Mouse (Mus musculus): ENCODE measurements around the gene Slc9a2.
"Not testable (repeated sequence)": the region's sequence is repeated elsewhere in the genome, so short reads cannot be mapped to it uniquely, and the experiment has no call there.

The Slc9a2 gene

DNA sequence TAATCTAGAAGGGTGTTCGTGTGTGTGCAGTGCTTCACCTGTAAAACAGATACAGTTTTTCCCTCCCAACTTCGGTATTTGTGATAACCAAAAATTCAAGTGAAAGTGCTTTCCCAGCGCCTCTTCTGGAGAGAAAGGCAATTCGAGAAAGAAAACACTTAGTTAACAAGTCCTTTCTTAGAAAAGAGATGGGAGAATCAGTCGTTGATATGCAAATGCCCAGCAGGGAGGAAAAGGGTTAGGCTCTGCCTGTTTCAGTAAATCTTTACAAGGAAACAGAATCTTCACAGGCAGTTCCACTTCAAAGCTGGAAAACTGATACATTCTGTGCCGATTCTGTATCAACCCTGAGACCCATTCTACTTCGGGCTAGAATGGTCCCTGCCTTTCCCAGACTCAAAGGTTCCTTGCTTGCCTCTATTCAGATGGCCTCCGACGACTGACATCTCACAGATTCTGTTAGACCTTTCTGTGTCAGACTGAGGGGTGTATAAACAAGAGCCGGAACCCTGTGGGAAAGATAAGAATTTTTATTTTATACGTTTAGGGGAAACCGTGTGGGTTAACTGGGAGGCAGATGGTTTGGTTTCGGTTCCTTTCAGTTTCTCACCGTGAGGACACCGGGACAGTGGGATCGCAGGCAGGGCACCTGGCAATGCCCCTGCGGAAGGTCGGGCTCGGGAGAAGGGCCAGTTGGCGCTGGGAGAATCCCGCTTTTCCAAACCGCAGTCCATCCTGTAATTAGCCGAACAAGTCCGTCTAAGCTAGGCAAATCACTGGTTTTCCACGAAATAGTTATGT is at the start of gene Slc9a2:
Gene Slc9a2, plus strand, starts transcription at position 508 of the 801 bp plus-strand sequence.
- DNase-seq (ENCODE audit: extremely low spot score, low read depth, low spot score) = no peak

DNA sequence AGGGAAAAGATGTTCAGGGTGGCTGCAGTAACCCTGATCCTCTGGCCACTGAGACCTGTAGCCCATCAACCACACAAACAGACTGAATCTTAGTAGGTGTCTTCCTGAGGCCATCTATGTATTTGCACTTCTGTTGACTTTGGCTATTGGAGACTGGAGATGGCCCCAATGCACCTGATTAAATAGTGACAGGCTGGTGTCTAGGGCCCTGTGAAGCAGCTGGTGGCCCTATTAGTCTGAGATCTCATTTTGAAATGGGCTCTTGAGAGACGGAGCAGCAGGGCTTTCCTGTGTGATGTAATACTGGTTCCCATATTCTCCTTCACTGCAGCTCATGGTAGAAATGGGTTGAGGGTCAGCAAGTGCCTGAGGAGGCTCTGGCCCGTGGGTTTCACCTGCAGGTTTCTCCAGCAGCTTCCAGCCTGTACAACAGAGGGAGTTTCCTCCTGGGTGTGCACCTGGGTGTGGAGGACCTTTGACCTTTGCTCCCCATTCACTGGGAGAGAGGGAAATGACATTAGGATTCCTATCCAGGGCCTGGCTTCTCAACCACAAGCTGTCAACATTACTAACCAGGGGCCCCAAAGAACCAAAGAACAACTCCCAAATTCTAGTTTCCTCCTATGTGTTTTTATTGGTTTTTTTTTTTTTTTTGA is 47.8 kb upstream of the Slc9a2 start:
- DNase-seq (ENCODE audit: extremely low spot score, low read depth, low spot score) = no peak

DNA sequence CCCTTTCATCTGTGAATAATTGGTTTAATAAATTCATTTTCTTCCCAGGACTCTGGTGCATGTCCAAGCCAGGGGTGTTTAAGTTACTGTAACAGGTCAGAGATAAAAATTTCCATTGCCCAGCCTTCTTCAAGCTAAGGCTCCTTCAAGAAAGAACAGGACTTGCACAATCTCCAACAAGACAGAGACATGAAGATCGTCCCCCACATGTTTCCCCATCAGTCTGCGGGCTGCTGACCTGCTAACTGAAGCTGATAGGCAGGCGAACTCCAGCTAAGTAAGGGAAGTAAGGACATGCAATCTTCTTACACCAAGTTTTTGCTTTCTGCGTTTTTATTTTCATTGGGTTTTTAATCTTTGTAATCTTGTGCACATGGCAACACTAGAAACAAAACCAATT is 45.8 kb upstream of the Slc9a2 start:
- no peak for DNase-seq (ENCODE audit: extremely low spot score, low read depth, low spot score)

DNA sequence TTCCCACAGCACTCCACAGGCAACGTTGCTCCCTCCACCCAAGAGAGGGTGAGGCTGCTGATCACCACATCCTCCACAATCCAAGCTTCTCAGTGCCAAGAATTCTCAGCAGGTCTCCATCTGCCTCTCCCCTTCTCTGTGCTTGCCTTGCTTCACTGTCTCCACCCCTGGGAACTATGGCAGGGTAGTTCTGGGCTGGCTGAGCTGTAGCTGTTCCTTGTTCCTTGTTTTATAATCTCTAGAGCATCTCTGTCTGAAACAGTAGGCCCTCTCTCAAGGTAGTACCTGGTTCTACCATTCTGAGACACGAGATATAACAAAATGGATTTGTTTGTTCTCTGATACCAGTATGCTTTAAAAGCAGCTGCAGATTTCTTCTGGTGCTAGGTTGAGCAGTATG is 32.1 kb upstream of the Slc9a2 start:
- no peak for DNase-seq (ENCODE audit: extremely low spot score, low read depth, low spot score)

DNA sequence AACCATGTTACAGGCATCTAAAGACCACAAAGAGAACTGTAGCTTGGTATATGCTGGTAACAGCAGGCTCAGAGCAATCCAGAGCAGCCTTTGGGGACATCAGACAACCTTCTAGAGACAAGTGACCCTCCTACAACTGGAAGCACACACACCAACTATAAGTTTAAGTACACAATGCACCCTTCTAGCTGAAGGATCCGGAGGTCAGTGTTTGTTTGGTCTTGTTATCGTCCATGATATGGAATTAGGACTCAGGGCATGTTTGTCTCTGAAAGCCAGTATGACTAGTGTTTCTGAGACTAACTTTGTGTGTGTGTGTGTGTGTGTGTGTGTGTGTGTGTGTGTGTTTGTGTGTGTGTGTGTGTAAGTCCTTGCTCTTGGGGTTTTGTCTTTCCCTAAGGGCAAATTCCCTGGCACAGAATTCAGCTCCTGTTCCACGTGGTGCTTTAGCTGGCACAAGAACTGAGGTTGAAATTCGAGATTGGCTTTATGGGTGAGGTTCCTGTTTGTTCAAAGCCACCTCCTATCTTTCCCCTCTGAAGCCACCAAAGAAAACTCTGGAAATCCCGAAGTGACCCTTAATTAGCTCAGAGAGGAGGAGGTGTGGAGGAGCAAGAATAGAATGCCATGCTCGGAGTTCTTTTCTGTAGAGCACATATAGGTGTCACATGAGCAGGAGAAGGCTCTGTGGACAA is 29.4 kb upstream of the Slc9a2 start:
- no peak for DNase-seq (ENCODE audit: extremely low spot score, low read depth, low spot score)

DNA sequence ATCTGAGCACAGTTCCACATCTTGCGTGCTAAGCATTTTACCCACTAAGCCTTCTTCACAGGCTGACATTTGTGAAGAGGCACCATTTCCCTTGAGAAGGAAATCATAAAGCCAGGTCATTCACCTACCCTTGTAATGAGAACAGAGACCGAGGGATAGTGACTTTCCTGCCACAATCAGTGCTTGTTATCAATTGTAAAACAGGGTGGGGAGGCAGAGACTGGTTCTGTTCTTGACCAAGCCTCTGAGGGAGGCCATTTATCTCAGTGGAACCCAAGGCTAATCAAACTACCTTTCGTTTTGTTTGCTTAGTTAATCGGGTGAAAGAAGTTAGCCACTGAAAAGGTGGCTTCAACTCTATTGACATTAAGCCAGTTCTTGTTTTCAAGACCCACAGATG is 23.3 kb upstream of the Slc9a2 start:
- DNase-seq (ENCODE audit: extremely low spot score, low read depth, low spot score) = no peak

DNA sequence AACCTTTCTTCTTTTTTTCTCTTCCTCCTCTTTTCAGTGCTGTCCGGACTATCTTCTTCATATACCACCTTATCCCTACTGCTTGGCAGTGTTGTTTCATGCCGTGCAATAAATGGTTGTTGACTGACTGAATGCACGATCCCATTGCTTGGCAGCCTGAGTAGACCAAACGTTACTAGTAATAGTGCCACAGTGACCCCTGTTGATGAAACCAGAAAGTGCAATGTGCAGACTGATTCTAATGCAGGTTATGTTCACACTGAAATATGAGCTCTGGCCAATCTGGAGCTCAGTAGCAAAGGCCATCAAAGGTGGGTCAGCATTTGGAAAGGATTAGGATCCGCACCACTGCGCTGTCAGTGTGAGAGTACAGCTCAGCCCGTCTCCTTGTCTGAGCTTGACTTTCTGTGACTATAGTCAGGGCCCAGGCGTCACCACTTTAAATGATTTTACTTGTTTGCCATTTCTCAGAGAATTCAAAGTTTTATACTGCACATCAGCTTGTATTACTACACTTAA is 22.3 kb upstream of the Slc9a2 start:
- peak; percentile 64 for DNase-seq (ENCODE audit: extremely low spot score, low read depth, low spot score)

DNA sequence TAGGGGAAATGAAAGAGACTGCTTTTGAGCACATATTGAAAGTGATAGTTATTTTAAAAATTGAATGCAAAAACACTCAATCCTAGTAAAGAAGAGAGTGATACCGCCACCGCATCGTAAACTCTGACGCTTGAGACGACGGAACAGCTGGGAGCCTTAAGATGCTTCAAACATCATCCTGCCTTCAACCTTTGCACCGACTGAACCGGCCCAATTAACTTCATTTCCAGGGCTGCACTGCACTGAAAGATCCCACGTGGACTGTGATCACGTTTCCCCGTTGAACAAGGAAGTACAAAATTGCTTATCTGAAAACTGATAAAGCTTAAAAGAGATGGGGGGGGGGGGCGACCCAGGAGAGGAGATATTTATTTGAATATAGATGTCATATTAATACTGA is 21.4 kb upstream of the Slc9a2 start:
- DNase-seq (ENCODE audit: extremely low spot score, low read depth, low spot score) = no peak

DNA sequence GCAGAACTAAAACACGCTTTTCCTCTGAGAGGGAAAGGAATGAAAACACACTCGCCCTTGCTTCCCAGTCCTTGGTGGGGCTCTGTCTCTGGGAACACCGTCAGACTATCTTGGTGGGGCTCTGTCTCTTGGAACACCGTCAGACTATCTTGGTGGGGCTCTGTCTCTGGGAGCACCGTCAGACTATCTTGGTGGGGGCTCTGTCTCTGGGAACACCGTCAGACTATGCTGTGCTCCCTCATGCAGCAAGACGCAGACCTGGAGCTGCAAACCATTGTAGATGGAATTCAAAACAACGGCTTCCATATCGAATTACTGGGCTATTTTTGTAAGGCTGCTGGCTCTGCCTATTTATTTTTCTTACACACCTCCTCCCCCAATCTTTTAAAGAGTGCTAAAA is 20.9 kb upstream of the Slc9a2 start:
- no peak for DNase-seq (ENCODE audit: extremely low spot score, low read depth, low spot score)

DNA sequence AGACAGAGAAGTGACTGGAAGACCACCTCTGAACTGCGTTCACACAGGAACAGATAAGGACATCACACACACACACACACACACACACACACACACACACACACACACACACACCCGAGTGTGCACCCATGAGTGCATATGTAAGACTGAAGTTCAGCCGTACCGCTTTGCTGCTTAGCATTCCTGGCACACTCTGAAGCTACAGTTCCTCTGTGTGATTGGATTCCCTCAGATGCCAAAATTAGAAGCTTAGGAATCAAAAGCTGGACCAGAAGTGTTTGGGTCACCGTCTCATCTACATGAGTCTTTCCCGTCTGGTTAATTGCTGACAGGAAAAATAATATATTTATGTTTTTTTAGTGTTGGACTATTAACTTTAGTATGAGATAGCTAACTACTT is 19.5 kb upstream of the Slc9a2 start:
- no peak for DNase-seq (ENCODE audit: extremely low spot score, low read depth, low spot score)

DNA sequence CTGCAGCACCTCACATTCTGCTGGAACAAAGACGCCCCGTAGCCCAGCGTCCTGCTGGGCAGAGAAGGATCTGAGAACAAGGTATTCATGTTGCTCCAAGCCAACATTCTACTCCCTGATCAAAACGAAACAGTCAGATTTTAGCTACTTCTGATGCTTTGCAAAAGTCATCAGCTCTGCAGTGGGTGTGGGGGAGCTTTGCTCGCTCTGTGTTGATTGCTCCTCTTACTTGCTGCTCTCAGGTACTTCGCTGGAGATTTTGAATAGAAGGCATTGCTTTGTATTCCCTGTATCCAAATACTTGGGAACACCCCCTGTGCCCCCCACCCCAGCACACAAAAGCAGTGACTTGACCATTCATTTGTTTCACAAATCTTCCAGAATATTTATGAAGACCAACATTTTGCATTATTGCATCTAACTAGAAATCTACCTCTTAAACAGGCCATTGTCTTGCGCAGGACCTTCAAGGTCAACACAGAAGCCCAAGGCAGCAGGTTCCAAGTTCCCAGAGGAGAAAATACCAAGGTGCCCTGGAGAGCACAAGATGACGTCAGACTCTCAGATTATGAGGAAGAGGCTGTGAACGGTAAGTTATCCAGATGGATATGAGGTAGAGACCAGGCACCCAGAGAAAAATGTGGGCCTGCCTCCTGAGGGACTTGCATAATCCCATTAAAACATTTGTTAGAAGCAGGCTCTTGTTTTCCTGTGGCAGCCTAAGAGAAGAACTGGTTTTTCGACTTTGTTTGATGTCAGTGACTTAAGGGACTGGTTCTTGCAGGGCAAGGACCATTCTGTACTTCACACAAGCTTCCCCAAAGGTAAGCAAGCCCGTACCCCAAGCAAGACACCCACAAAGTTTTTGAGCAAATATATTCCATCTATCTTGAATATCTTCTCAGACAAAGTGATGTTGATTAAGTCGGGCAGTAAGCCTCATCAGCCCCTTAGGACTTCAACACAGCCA is 14.7 kb upstream of the Slc9a2 start:
- no peak for DNase-seq (ENCODE audit: extremely low spot score, low read depth, low spot score)

DNA sequence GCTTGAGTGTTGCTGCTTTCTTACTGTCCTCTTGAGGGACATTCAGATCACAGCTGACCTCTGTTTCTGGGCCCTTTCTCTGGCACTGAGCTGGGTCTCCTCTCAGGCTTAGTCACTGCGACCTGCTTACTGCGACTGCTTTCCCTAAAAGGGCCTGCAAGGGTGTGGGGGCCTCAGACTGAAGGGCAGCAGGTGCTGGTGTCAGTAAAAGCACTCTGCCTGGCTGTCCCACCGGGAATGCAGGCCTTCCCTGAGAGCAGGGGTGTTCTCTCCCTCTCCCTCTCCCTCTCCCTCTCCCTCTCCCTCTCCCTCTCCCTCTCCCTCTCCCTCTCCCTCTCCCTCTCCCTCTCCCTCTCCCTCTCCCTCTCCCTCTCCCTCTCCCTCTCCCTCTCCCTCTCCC is 12.9 kb upstream of the Slc9a2 start:
- DNase-seq (ENCODE audit: extremely low spot score, low read depth, low spot score) = not testable (repeated sequence)

DNA sequence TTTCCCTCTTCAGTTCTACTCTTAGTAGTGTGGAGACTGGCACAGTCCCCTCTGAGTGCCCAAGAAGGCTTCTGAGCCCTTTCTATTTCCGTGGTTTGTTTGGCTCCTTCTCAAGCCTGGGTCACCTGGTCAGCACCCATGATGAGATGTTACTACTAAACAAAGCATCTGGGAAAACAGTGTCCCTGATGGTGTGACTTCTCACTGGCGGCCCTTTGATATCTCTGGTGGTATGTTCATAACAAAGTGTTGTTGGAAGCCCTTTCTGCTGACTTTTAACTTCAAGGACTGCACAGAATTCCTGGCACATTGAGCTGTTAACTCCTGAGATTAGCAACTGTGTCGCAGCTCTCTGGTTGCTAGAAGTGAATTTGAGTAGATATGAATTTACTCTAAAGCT is 10.3 kb upstream of the Slc9a2 start:
- DNase-seq (ENCODE audit: extremely low spot score, low read depth, low spot score) = no peak

DNA sequence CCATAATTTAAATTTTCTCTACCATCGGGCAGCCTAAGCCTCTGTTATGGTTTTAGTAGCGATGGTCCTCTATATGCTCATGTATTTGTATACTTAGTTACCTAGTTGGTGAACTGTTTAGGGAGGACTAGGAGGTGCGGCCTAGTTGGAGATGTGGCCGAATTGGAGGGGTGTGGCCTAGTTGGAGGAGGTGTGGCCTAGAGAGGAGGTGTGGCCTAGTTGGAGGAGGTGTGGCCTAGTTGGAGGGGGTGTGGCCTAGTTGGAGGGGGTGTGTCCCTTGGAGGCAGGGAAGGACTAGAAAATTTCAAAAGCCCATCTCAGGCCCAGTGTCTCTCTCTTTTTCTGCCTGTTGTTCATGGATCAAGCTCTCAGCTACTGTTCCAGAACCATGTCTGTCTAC is 8.9 kb upstream of the Slc9a2 start:
- DNase-seq (ENCODE audit: extremely low spot score, low read depth, low spot score) = no peak

DNA sequence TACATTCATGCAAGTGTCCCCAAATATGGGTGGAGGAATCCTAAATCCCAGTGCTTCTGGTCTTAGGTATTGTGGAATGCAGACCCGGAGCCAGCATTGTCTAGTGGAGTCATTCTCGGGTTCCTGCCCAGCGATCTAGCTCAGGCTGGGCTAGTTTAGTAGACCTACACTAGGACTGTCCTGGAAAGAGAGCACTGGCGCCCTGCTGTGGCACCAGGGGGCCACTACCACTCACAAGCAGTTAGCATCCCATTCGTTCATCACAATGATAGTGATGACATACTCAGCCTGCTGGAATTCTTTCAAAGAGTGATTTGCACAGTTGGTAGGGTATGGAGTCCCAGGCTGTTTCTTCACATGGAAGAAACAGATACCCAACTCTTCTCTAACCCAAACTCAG is 3.1 kb upstream of the Slc9a2 start:
- no peak for DNase-seq (ENCODE audit: extremely low spot score, low read depth, low spot score)

DNA sequence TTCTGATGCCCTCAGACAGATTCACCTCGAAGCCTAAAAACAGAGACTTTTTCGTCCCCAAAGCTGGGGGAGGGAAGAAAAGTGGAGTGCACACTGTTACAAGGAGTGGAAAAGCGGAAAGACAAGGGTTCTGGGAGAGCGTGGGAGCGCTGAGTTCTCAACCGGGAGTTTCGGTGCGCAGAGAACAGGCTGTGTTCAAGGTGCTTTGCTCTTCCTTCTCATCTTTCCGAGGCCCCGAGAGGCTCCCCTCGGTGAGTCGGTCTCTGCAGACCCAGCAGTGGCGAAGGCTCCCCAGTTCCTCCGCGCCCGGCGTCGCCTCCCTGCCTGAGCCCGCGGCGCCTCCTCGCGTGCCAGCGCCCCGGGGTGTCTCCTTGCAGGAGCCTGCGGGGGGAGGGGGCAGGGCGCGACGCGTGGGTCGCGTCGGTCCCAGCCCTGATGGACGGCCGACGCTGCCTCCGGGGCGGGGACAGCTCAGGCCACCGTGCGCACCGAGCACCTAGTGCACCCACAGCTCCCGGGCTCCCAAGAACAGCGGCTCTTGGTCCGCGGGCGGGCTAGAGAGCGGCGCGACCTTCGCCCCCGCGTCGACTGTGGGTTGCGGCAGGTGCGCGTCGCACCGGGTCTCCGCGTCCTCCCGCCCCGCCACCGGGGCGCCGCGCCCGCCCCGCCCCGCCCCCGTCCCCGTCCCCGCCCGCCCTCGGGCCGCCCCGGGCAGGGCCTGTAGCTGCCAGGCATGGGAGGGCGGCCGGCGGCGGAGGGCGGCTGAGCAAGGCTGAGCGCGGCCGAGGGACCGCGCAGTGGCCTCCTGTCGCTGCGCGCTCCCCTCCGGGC is 709 bp downstream of the Slc9a2 start:
- no peak for DNase-seq (ENCODE audit: extremely low spot score, low read depth, low spot score)

DNA sequence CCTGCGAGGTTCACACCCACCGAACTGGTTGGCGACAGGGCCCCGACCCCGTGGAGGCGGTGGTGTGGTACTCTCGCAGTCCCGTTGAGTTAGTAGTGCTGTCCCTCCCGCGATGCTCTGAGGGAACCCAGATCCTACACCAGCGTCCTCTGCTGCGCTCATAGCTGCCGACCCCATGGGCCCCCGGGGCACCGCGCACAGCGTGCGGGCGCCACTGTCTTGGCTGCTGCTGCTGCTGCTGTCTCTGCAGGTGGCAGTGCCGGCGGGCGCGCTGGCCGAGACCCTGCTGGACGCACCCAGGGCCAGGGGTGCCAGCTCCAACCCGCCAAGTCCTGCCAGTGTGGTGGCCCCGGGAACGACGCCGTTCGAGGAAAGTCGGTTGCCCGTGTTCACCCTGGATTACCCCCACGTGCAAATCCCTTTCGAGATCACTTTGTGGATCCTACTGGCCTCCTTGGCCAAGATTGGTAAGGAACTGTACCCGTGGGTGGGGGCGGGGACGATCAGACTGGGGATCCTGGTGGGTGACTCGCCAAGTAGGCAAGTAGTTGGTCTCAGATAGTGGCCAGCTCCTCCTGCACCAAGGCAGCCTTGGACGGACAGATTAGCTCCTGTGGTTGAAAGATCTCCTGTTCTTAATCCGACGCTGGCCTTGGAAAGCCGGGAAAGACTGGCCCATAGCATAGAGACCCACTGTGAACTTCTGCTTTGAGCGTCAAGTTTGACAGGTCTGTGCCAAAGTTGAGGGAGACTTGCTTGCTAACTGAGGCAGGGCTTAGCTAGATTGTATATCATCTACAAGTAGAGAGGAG is 1.5 kb downstream of the Slc9a2 start:
- no peak for DNase-seq (ENCODE audit: extremely low spot score, low read depth, low spot score)

DNA sequence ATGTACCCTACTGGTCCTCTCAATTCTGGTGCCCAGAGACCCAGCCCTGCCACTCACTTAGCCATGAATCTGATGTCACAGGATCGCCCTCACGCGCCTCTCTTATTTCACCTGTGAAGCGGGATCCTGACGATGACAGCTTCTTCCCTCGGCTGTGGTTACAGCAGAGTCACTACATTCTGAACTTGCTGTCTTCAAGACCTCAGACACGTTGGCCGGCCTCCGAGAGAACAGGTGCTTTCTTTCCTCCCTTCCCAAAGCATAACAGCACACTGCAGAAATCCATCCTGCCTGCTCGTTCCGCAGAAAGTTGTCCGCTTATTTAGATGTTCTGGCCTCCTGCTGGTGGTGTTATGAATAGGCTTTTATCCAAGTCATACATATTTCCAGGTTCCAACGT is 13.9 kb downstream of the Slc9a2 start:
- no peak for DNase-seq (ENCODE audit: extremely low spot score, low read depth, low spot score)

DNA sequence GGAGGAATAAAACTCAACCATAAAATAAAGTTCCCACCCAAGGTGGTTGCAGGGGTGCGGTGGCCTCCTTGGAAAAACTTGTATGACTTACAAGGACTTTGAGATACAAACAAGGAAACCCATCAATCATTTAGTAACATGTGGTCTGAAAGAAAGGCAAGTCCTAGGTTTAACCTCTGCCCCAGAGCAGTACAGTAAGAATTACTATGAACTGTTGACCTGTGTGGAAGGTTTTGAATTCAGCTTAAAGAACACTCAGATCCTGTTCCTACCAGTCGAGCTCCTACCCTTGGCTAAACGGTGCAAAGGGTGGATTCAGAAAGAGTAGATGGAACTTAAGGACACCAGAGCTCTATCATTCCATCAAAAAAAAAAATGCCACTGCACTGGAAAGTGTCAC is 16.1 kb downstream of the Slc9a2 start:
- DNase-seq (ENCODE audit: extremely low spot score, low read depth, low spot score) = no peak
